Mouse (Mus musculus): ENCODE data around the gene Trim15. TPM values are rescaled to one million over a fixed set of nuclear protein-coding genes. Genes with fewer than 3 reads are reported as not detected.

The Trim15 gene
- total and polyA plus RNA-seq, 2 experiments: not detected

- no peak for TF ChIP-seq POLR2A (IDR thresholded peaks at IDR 0.05; ENCODE audit: extremely low read depth, insufficient read depth, low read length)
- TF ChIP-seq CTCF (IDR thresholded peaks at IDR 0.05; ENCODE audit: low read depth, low read length): no peak
- Histone ChIP-seq H3K36me3 (ENCODE audit: control insufficient read depth, insufficient read depth, low read length) (no peaks in the 10 kb centered on the region), H3K79me2 (ENCODE audit: control insufficient read depth, insufficient read depth, low read length) (no peaks in the 10 kb centered on the region), H3K4me1 (ENCODE audit: control insufficient read depth, insufficient read depth, low read length) (no peaks in the 10 kb centered on the region), H3K27ac (replicated peaks; ENCODE audit: insufficient read depth, low read depth, low read length) (no peak overlapping the region), H3K9ac (ENCODE audit: low read depth, low read length) (no peak overlapping the region), H3K27me3 (ENCODE audit: control insufficient read depth, insufficient read depth, low read length) (no peaks in the 10 kb centered on the region), H3K4me3 (ENCODE audit: insufficient read depth, low read depth, low read length) (no peak overlapping the region)
- WGBS: 88% methylated on average over 2 of the region's 2 CpGs
- DNase-seq (ENCODE audit: extremely low read depth, low read depth, low spot score): no peak
Measured at GRCm38 (mm10) chr17:36883350-36883749, 16.3 kb upstream of the Trim15 start.

- 62% methylated on average over 4 of the region's 4 CpGs for WGBS
- TF ChIP-seq POLR2A (IDR thresholded peaks at IDR 0.05; ENCODE audit: extremely low read depth, insufficient read depth, low read length) (no peak), CTCF (IDR thresholded peaks at IDR 0.05; ENCODE audit: low read depth, low read length) (no peak)
- Histone ChIP-seq H3K4me1 (ENCODE audit: control insufficient read depth, insufficient read depth, low read length) (no peaks in the 10 kb centered on the region), H3K79me2 (ENCODE audit: control insufficient read depth, insufficient read depth, low read length) (no peaks in the 10 kb centered on the region), H3K36me3 (ENCODE audit: control insufficient read depth, insufficient read depth, low read length) (no peaks in the 10 kb centered on the region), H3K27me3 (ENCODE audit: control insufficient read depth, insufficient read depth, low read length) (no peaks in the 10 kb centered on the region), H3K9ac (ENCODE audit: low read depth, low read length) (no peak overlapping the region), H3K27ac (replicated peaks; ENCODE audit: insufficient read depth, low read depth, low read length) (no peak overlapping the region), H3K4me3 (ENCODE audit: insufficient read depth, low read depth, low read length) (no peak overlapping the region)
- DNase-seq (ENCODE audit: extremely low read depth, low read depth, low spot score): no peak
Measured at GRCm38 (mm10) chr17:36874636-36875035, 7.6 kb upstream of the Trim15 start.

- 72% methylated on average over 25 of the region's 25 CpGs for WGBS
- Histone ChIP-seq H3K79me2 (ENCODE audit: control insufficient read depth, insufficient read depth, low read length) (no peaks in the 10 kb centered on the region), H3K27ac (replicated peaks; ENCODE audit: insufficient read depth, low read depth, low read length) (no peak overlapping the region), H3K27me3 (ENCODE audit: control insufficient read depth, insufficient read depth, low read length) (no peaks in the 10 kb centered on the region), H3K4me3 (ENCODE audit: insufficient read depth, low read depth, low read length) (no peak overlapping the region), H3K36me3 (ENCODE audit: control insufficient read depth, insufficient read depth, low read length) (no peaks in the 10 kb centered on the region), H3K9ac (ENCODE audit: low read depth, low read length) (no peak overlapping the region), H3K4me1 (ENCODE audit: control insufficient read depth, insufficient read depth, low read length) (no peaks in the 10 kb centered on the region)
- TF ChIP-seq POLR2A (IDR thresholded peaks at IDR 0.05; ENCODE audit: extremely low read depth, insufficient read depth, low read length) (no peak), CTCF (IDR thresholded peaks at IDR 0.05; ENCODE audit: low read depth, low read length) (no peak)
- DNase-seq (ENCODE audit: extremely low read depth, low read depth, low spot score): no peak
Measured at GRCm38 (mm10) chr17:36869955-36870810, 3.2 kb upstream of the Trim15 start.

- WGBS: 77% methylated on average over 4 of the region's 4 CpGs
- H3K27me3 ChIP-seq (ENCODE audit: control insufficient read depth, insufficient read depth, low read length): no peaks in the 10 kb centered on the region
- H3K4me1 ChIP-seq (ENCODE audit: control insufficient read depth, insufficient read depth, low read length): no peaks in the 10 kb centered on the region
- H3K9ac ChIP-seq (ENCODE audit: low read depth, low read length): no peak within 1 kb of the TSS
- TF ChIP-seq POLR2A (IDR thresholded peaks at IDR 0.05; ENCODE audit: extremely low read depth, insufficient read depth, low read length) (no peak), CTCF (IDR thresholded peaks at IDR 0.05; ENCODE audit: low read depth, low read length) (no peak)
- DNase-seq (ENCODE audit: extremely low read depth, low read depth, low spot score): no peak
- H3K79me2 ChIP-seq (ENCODE audit: control insufficient read depth, insufficient read depth, low read length): no peaks in the 10 kb centered on the region
- H3K4me3 ChIP-seq (ENCODE audit: insufficient read depth, low read depth, low read length): no peak within 1 kb of the TSS
- no peak within 1 kb of the TSS for H3K27ac ChIP-seq (replicated peaks; ENCODE audit: insufficient read depth, low read depth, low read length)
- no peaks in the 10 kb centered on the region for H3K36me3 ChIP-seq (ENCODE audit: control insufficient read depth, insufficient read depth, low read length)
Measured at GRCm38 (mm10) chr17:36869284-36869954, 2.4 kb upstream of the Trim15 start, which contains the start of gene Trim10. Gene Trim10, plus strand, starts transcription at chr17:36869574.

- no peak for DNase-seq (ENCODE audit: extremely low read depth, low read depth, low spot score)
- WGBS: 89% methylated on average over 2 of the region's 2 CpGs
- Histone ChIP-seq H3K36me3 (ENCODE audit: control insufficient read depth, insufficient read depth, low read length) (no peaks in the 10 kb centered on the region), H3K79me2 (ENCODE audit: control insufficient read depth, insufficient read depth, low read length) (no peaks in the 10 kb centered on the region), H3K4me1 (ENCODE audit: control insufficient read depth, insufficient read depth, low read length) (no peaks in the 10 kb centered on the region), H3K4me3 (ENCODE audit: insufficient read depth, low read depth, low read length) (no peak overlapping the region), H3K9ac (ENCODE audit: low read depth, low read length) (no peak overlapping the region), H3K27ac (replicated peaks; ENCODE audit: insufficient read depth, low read depth, low read length) (no peak overlapping the region), H3K27me3 (ENCODE audit: control insufficient read depth, insufficient read depth, low read length) (no peaks in the 10 kb centered on the region)
- no peak for TF ChIP-seq POLR2A (IDR thresholded peaks at IDR 0.05; ENCODE audit: extremely low read depth, insufficient read depth, low read length)
- no peak for TF ChIP-seq CTCF (IDR thresholded peaks at IDR 0.05; ENCODE audit: low read depth, low read length)
Measured at GRCm38 (mm10) chr17:36868836-36869235, 1.8 kb upstream of the Trim15 start.
